Mouse (Mus musculus) heart, adult 2 months (tissue): Measurements from ENCODE around the gene Cuzd1. TPM values are rescaled to one million over a fixed set of nuclear protein-coding genes. Genes with fewer than 3 reads are reported as not detected.
A peak's percentile ranks its signal among the peaks of the same experiment; 100 is the strongest.

ENCODE experiments used
- DNase-seq, 2 experiments: peaks; one replicate each; pipeline ENCODE4 v3.0.0; 2021
- H3K27ac ChIP-seq: fragments of 200-600 bp; 2 replicates; pipeline ENCODE4 v1.8.1; 2022
- H3K27me3 ChIP-seq: fragments of 200-500 bp; 2 replicates; pipeline ENCODE4 v1.6.1; 2012; ENCODE audit warnings: mild to moderate bottlenecking, low read length, inconsistent platforms, mixed read lengths; ENCODE audit not compliant: control insufficient read depth, insufficient read depth
- H3K36me3 ChIP-seq: fragments of 200-500 bp; 2 replicates; pipeline ENCODE4 v1.6.1; 2012; ENCODE audit warnings: low read length, inconsistent platforms; ENCODE audit not compliant: control insufficient read depth, insufficient read depth
- H3K4me1 ChIP-seq: fragments of 200-500 bp; 2 replicates; pipeline ENCODE4 v1.6.1; 2011; ENCODE audit warnings: low read length; ENCODE audit not compliant: control insufficient read depth, insufficient read depth
- H3K4me3 ChIP-seq: fragments of 200-600 bp; 2 replicates; pipeline ENCODE4 v1.8.1; 2022
- H3K79me2 ChIP-seq: fragments of 200-500 bp; replicated peaks from 2 replicates; pipeline ENCODE4 v1.6.1; 2012; ENCODE audit warnings: mild to moderate bottlenecking, inconsistent platforms, low read length, moderate library complexity, mixed read lengths; ENCODE audit not compliant: control insufficient read depth, insufficient read depth
- H3K9ac ChIP-seq: fragments of 200-500 bp; 2 replicates; pipeline ENCODE4 v1.6.1; 2012; ENCODE audit warnings: low read depth, mild to moderate bottlenecking, control low read depth, inconsistent platforms, low read length, mixed read lengths
- CTCF ChIP-seq: fragments of 200-600 bp; IDR thresholded peaks from 2 replicates; pipeline ENCODE4 v1.8.1; 2022; ENCODE audit warnings: antibody characterized with exemption, mild to moderate bottlenecking, moderate library complexity
- EP300 ChIP-seq: fragments of 200-500 bp; IDR thresholded peaks from 2 replicates; pipeline ENCODE4 v1.6.1; 2011; ENCODE audit warnings: low read depth, low read length, control low read depth; ENCODE audit not compliant: insufficient read depth
- POLR2A ChIP-seq: fragments of 200-500 bp; IDR thresholded peaks from 2 replicates; pipeline ENCODE4 v1.6.1; 2011; ENCODE audit warnings: mild to moderate bottlenecking, low read depth, low read length, control low read depth; ENCODE audit not compliant: insufficient read depth
- WGBS: fragments of 180-500 bp; shearing (Covaris S2); methylation state at CpG from one replicate; pipeline ENCODE4 v1.1.7; 2018; 5-methylcytosine and 5-hydroxymethylcytosine counted together
- intact Hi-C: fragments of 180-260 bp; cut with DNase I; formaldehyde crosslinking; loops from one replicate; pipeline ENCODE4 v1.15.1; 2025
- polyA plus RNA-seq: library from polyadenylated mRNA; depleted of rRNA; stranded (reverse); fragments of >200 nt; gene quantifications from 2 replicates; pipeline ENCODE4 v1.2.3, GENCODE M21; 2012; rRNA removed
- total RNA-seq, 2 experiments: library from RNA; stranded (reverse); gene quantifications; 2 replicates each; pipeline ENCODE4 v1.2.3; 2021

Cuzd1 gene
- total and polyA plus RNA-seq, 3 experiments = 0.21 to 0.64 (median 0.32) TPM

- no peak for DNase-seq
- Histone ChIP-seq H3K27ac (no peak overlapping the region), H3K9ac (no peak overlapping the region), H3K36me3 (no peaks in the 10 kb centered on the region), H3K4me3 (no peak overlapping the region), H3K79me2 (no peaks in the 10 kb centered on the region), H3K4me1 (no peaks in the 10 kb centered on the region), H3K27me3 (no peaks in the 10 kb centered on the region)
- intact Hi-C loops = no loop called here
- TF ChIP-seq POLR2A (no peak), CTCF (peak; percentile 13; the same call in 1 of the 2 replicates), EP300 (no peak)
- 70% methylated on average over 8 of the region's 8 CpGs for whole genome bisulfite sequencing
These were observed 24.9 kb downstream of the Cuzd1 start for GRCm38 (mm10) chr7:131297151-131297550.

DNA sequence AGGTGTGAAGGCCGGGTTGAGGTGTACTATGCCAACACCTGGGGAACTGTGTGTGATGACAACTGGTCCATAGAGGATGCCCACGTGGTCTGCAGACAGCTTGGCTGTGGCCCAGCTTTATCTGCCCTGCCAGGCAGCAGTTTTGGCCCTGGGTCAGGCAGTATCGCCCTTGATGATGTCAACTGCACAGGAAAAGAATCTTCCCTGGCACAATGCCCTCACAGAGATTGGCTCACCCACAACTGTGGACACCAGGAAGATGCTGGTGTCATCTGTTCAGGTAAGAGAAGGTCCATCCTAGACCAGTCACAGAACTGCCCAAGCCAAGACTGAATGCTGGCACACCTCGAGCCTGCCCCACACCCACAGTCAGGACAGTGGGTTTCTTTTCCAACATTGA is 56.2 kb downstream of the Cuzd1 start:
- TF ChIP-seq POLR2A (no peak), CTCF (no peak), EP300 (no peak)
- no peaks in the 10 kb centered on the region for H3K36me3 ChIP-seq
- H3K27me3 ChIP-seq = no peaks in the 10 kb centered on the region
- no peaks in the 10 kb centered on the region for H3K79me2 ChIP-seq
- H3K4me1 ChIP-seq = no peaks in the 10 kb centered on the region
- no peak overlapping the region for H3K27ac ChIP-seq
- intact Hi-C loops = no loop called here
- 47% methylated on average over 4 of the region's 4 CpGs for WGBS
- peak in 1 of 2 experiments; percentile 5 for DNase-seq
- H3K9ac ChIP-seq = no peak overlapping the region
- H3K4me3 ChIP-seq = no peak overlapping the region

DNA sequence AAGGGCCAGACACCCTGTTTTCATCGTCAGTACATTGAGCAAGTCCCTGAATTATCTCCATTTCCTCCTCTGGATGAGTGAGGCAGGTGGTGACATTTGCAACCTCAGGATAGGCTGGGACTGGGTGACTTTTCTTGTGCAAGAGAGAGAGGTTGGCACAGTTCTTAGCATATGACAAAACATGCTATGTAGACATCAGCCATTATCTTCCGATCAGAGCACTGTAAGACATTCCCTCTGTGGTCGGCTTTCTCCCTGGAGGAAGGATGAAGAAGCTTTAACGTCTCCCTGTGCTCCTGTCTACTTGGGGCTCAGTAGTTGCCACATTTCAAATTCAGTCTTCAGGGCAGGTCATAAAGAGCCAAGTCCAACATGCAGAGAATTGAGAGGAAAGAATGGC is 57.8 kb downstream of the Cuzd1 start:
- Histone ChIP-seq H3K4me3 (no peak overlapping the region), H3K27me3 (no peaks in the 10 kb centered on the region), H3K9ac (no peak overlapping the region), H3K36me3 (no peaks in the 10 kb centered on the region), H3K79me2 (no peaks in the 10 kb centered on the region), H3K27ac (no peak overlapping the region), H3K4me1 (no peaks in the 10 kb centered on the region)
- TF ChIP-seq EP300 (no peak), CTCF (no peak), POLR2A (no peak)
- 77% methylated on average over 4 of the region's 4 CpGs for WGBS
- intact Hi-C loops = no loop called here
- DNase-seq = no peak

DNA sequence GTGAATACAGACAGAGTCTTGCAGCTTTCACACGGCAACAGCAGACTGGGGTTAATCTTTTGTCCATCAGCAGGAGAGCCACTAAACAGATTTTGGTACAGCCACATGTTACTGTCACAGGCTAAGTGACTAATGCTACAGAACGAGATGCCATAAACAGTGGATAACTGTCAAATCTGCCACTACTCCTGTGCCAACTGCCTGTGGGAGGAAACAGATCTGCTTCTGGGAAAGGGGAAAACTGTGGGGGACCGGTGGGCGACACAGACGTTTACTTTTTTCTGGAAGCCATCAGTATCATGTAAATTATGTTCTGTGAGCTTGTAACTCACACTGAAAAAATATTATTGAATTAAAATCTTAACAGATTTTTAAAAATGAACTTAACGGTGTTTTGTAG is 61.1 kb downstream of the Cuzd1 start:
- TF ChIP-seq POLR2A (no peak), EP300 (no peak), CTCF (no peak)
- WGBS = 61% methylated on average over 6 of the region's 6 CpGs
- no peaks in the 10 kb centered on the region for H3K79me2 ChIP-seq
- intact Hi-C loops = no loop called here
- H3K36me3 ChIP-seq = no peaks in the 10 kb centered on the region
- DNase-seq = no peak
- H3K9ac ChIP-seq = no peak overlapping the region
- no peak overlapping the region for H3K4me3 ChIP-seq
- no peaks in the 10 kb centered on the region for H3K4me1 ChIP-seq
- no peaks in the 10 kb centered on the region for H3K27me3 ChIP-seq
- no peak overlapping the region for H3K27ac ChIP-seq

Other genes starting within 250 kb of the Cuzd1 start
- gene 4933402N03Rik, start 176.0 kb downstream of the Cuzd1 start, total RNA-seq = not detected
- not detected in 2 replicates for gene 4933402N03Rik, start 176.0 kb downstream of the Cuzd1 start, polyA plus RNA-seq
- gene 5430419D17Rik, start 147.9 kb downstream of the Cuzd1 start, total RNA-seq = 10 to 100 TPM in 1 of 2 experiments, 1 to 10 TPM in 1; 9.9 to 10.3 TPM
- 0.61 and 1.1 TPM in 2 replicates for gene 5430419D17Rik, start 147.9 kb downstream of the Cuzd1 start, polyA plus RNA-seq
- not detected for gene Fam24b, start 7.2 kb upstream of the Cuzd1 start, total RNA-seq
- not detected in 2 replicates for gene Fam24b, start 7.2 kb upstream of the Cuzd1 start, polyA plus RNA-seq
- not detected for gene Fam24a, start 11.6 kb upstream of the Cuzd1 start, total RNA-seq
- not detected in 2 replicates for gene Fam24a, start 11.6 kb upstream of the Cuzd1 start, polyA plus RNA-seq
- gene 2310057M21Rik, start 40.5 kb upstream of the Cuzd1 start, total RNA-seq = 10 to 100 TPM in 1 of 2 experiments, 1 to 10 TPM in 1; 9.7 to 17.1 TPM
- 6.2 and 8.1 TPM in 2 replicates for gene 2310057M21Rik, start 40.5 kb upstream of the Cuzd1 start, polyA plus RNA-seq
- 10 to 100 TPM; 35.0 to 43.4 TPM for gene Pstk, start 48.8 kb upstream of the Cuzd1 start, total RNA-seq
- 59.5 and 61.9 TPM in 2 replicates for gene Pstk, start 48.8 kb upstream of the Cuzd1 start, polyA plus RNA-seq
- gene Ikzf5, start 88.2 kb upstream of the Cuzd1 start, total RNA-seq = 10 to 100 TPM; 33.5 to 39.5 TPM
- 9.9 and 17.0 TPM in 2 replicates for gene Ikzf5, start 88.2 kb upstream of the Cuzd1 start, polyA plus RNA-seq
- gene Acadsb, start 88.3 kb upstream of the Cuzd1 start, total RNA-seq = 100 to 1,000 TPM; 233 to 264 TPM
- gene Acadsb, start 88.3 kb upstream of the Cuzd1 start, polyA plus RNA-seq = 22.7 and 67.6 TPM in 2 replicates
- not detected for gene Hmx3, start 220.6 kb upstream of the Cuzd1 start, total RNA-seq
- not detected in 2 replicates for gene Hmx3, start 220.6 kb upstream of the Cuzd1 start, polyA plus RNA-seq
- not detected for gene Hmx2, start 226.5 kb upstream of the Cuzd1 start, total RNA-seq
- not detected in 2 replicates for gene Hmx2, start 226.5 kb upstream of the Cuzd1 start, polyA plus RNA-seq
- gene Bub3, start 237.9 kb upstream of the Cuzd1 start, total RNA-seq = 10 to 100 TPM; 25.0 to 29.8 TPM
- 34.5 and 57.8 TPM in 2 replicates for gene Bub3, start 237.9 kb upstream of the Cuzd1 start, polyA plus RNA-seq